Mouse (Mus musculus): ENCODE data around the gene Ldah. TPM values are rescaled to one million over a fixed set of nuclear protein-coding genes. Genes with fewer than 3 reads are reported as not detected.

Gene Ldah
- polyA plus RNA-seq, 1 experiment from 2014 or later = 70.4 TPM

- H3K27ac ChIP-seq (replicated peaks; ENCODE audit: low read depth, low read length) = no peak within 1 kb of the TSS
- 0 out of 2 replicates have a peak, but pooled peaks cover 14% of the 10 kb centered on the region for H3K27me3 ChIP-seq (ENCODE audit: control insufficient read depth, insufficient read depth, low read length)
- peak within 1 kb of the TSS; percentile 86 for H3K4me2 ChIP-seq (ENCODE audit: low read length)
- H3K9me3 ChIP-seq (ENCODE audit: control insufficient read depth, low read length) = no peaks in the 10 kb centered on the region
- H3K4me3 ChIP-seq (replicated peaks; ENCODE audit: low read depth, low read length) = peak within 1 kb of the TSS; percentile 66
- H3K9ac ChIP-seq (replicated peaks; ENCODE audit: low read length) = peak within 1 kb of the TSS; percentile 74
- DNase-seq (peak; percentile 95), ATAC-seq (ENCODE audit: low FRiP score, low TSS enrichment) (peak; percentile 88)
- peaks cover 6% of the 10 kb centered on the region; the same call in 1 of the 2 replicates for H3K36me3 ChIP-seq (ENCODE audit: control insufficient read depth, insufficient read depth, low read length)
- WGBS = under 1% methylated on average over 37 of the region's 38 CpGs
- peaks cover 8% of the 10 kb centered on the region; the same call in 1 of the 2 replicates for H3K4me1 ChIP-seq (ENCODE audit: control insufficient read depth, insufficient read depth, low read length)
These were observed 105.4 kb downstream of the Ldah start, which contains the start of gene Hs1bp3 for GRCm38 (mm10) chr12:8313270-8313771. Hs1bp3 (plus strand) TSS chr12:8313432.

GRCm38 (mm10) chr12:8313773-8314172 is 105.9 kb downstream of the Ldah start:
- no peak for DNase-seq
- peak overlapping the region; percentile 86 for H3K4me2 ChIP-seq (ENCODE audit: low read length)

GRCm38 (mm10) chr12:8316541-8316940 is 108.6 kb downstream of the Ldah start:
- no peak overlapping the region for H3K4me2 ChIP-seq (ENCODE audit: low read length)
- peaks cover 8% of the 10 kb centered on the region; the same call in 1 of the 2 replicates for H3K4me1 ChIP-seq (ENCODE audit: control insufficient read depth, insufficient read depth, low read length)
- H3K9me3 ChIP-seq (ENCODE audit: control insufficient read depth, low read length) = no peaks in the 10 kb centered on the region
- no peak overlapping the region for H3K9ac ChIP-seq (replicated peaks; ENCODE audit: low read length)
- DNase-seq (no peak), ATAC-seq (ENCODE audit: low FRiP score, low TSS enrichment) (no peak)
- H3K36me3 ChIP-seq (ENCODE audit: control insufficient read depth, insufficient read depth, low read length) = peaks cover 26% of the 10 kb centered on the region
- no peak overlapping the region for H3K27ac ChIP-seq (replicated peaks; ENCODE audit: low read depth, low read length)
- no peak overlapping the region for H3K4me3 ChIP-seq (replicated peaks; ENCODE audit: low read depth, low read length)
- 85% methylated on average over 5 of the region's 5 CpGs for WGBS
- H3K27me3 ChIP-seq (ENCODE audit: control insufficient read depth, insufficient read depth, low read length) = no peaks in the 10 kb centered on the region

More at GRCm38 (mm10) chr12:8313773-8314172, 105.9 kb downstream of the Ldah start:
- ATAC-seq (ENCODE audit: low FRiP score, low TSS enrichment) = peak; percentile 19
- H3K4me1 ChIP-seq (ENCODE audit: control insufficient read depth, insufficient read depth, low read length) = peaks cover 8% of the 10 kb centered on the region; the same call in 1 of the 2 replicates
- H3K27me3 ChIP-seq (ENCODE audit: control insufficient read depth, insufficient read depth, low read length) = 0 out of 2 replicates have a peak, but pooled peaks cover 14% of the 10 kb centered on the region
- H3K9me3 ChIP-seq (ENCODE audit: control insufficient read depth, low read length) = no peaks in the 10 kb centered on the region
- no peak overlapping the region for H3K27ac ChIP-seq (replicated peaks; ENCODE audit: low read depth, low read length)
- peak overlapping the region; percentile 74 for H3K9ac ChIP-seq (replicated peaks; ENCODE audit: low read length)
- peaks cover 11% of the 10 kb centered on the region for H3K36me3 ChIP-seq (ENCODE audit: control insufficient read depth, insufficient read depth, low read length)
- WGBS = 21% methylated on average over 12 of the region's 12 CpGs
- peak overlapping the region; percentile 66 for H3K4me3 ChIP-seq (replicated peaks; ENCODE audit: low read depth, low read length)

- Histone ChIP-seq H3K27ac (replicated peaks; ENCODE audit: low read depth, low read length) (no peak overlapping the region), H3K4me2 (ENCODE audit: low read length) (no peak overlapping the region), H3K4me3 (replicated peaks; ENCODE audit: low read depth, low read length) (no peak overlapping the region), H3K27me3 (ENCODE audit: control insufficient read depth, insufficient read depth, low read length) (no peaks in the 10 kb centered on the region), H3K9me3 (ENCODE audit: control insufficient read depth, low read length) (no peaks in the 10 kb centered on the region), H3K9ac (replicated peaks; ENCODE audit: low read length) (no peak overlapping the region), H3K36me3 (ENCODE audit: control insufficient read depth, insufficient read depth, low read length) (peaks cover 31% of the 10 kb centered on the region), H3K4me1 (ENCODE audit: control insufficient read depth, insufficient read depth, low read length) (no peaks in the 10 kb centered on the region)
- WGBS = 42% methylated on average over 5 of the region's 5 CpGs
- DNase-seq = peak; percentile 82
- ATAC-seq (ENCODE audit: low FRiP score, low TSS enrichment) = peak; percentile 31; the same call in 1 of the 2 replicates
These were observed 112.3 kb downstream of the Ldah start for GRCm38 (mm10) chr12:8320084-8320713.

GRCm38 (mm10) chr12:8321506-8321905 is 113.6 kb downstream of the Ldah start:
- 84% methylated on average over 10 of the region's 10 CpGs for WGBS
- Histone ChIP-seq H3K36me3 (ENCODE audit: control insufficient read depth, insufficient read depth, low read length) (peaks cover 33% of the 10 kb centered on the region), H3K4me2 (ENCODE audit: low read length) (no peak overlapping the region), H3K4me1 (ENCODE audit: control insufficient read depth, insufficient read depth, low read length) (no peaks in the 10 kb centered on the region), H3K27ac (replicated peaks; ENCODE audit: low read depth, low read length) (no peak overlapping the region), H3K4me3 (replicated peaks; ENCODE audit: low read depth, low read length) (no peak overlapping the region), H3K27me3 (ENCODE audit: control insufficient read depth, insufficient read depth, low read length) (no peaks in the 10 kb centered on the region), H3K9me3 (ENCODE audit: control insufficient read depth, low read length) (no peaks in the 10 kb centered on the region), H3K9ac (replicated peaks; ENCODE audit: low read length) (no peak overlapping the region; the same call in 1 of the 2 replicates)
- ATAC-seq (ENCODE audit: low FRiP score, low TSS enrichment) (no peak), DNase-seq (no peak)

- H3K27ac ChIP-seq (replicated peaks; ENCODE audit: low read depth, low read length) = no peak overlapping the region
These were observed 116.2 kb downstream of the Ldah start for GRCm38 (mm10) chr12:8324086-8324485.

GRCm38 (mm10) chr12:8325245-8325942 is 117.5 kb downstream of the Ldah start:
- Histone ChIP-seq H3K27ac (replicated peaks; ENCODE audit: low read depth, low read length) (no peak overlapping the region), H3K9ac (replicated peaks; ENCODE audit: low read length) (no peak overlapping the region), H3K4me1 (ENCODE audit: control insufficient read depth, insufficient read depth, low read length) (peaks cover 13% of the 10 kb centered on the region), H3K27me3 (ENCODE audit: control insufficient read depth, insufficient read depth, low read length) (no peaks in the 10 kb centered on the region), H3K9me3 (ENCODE audit: control insufficient read depth, low read length) (no peaks in the 10 kb centered on the region), H3K36me3 (ENCODE audit: control insufficient read depth, insufficient read depth, low read length) (peaks cover 12% of the 10 kb centered on the region; the same call in 1 of the 2 replicates), H3K4me3 (replicated peaks; ENCODE audit: low read depth, low read length) (no peak overlapping the region), H3K4me2 (ENCODE audit: low read length) (no peak overlapping the region)
- DNase-seq (no peak), ATAC-seq (ENCODE audit: low FRiP score, low TSS enrichment) (no peak)
- 93% methylated on average over 13 of the region's 13 CpGs for WGBS

More at GRCm38 (mm10) chr12:8324086-8324485, 116.2 kb downstream of the Ldah start:
- WGBS = 89% methylated on average over 10 of the region's 10 CpGs
- Histone ChIP-seq H3K36me3 (ENCODE audit: control insufficient read depth, insufficient read depth, low read length) (peaks cover 19% of the 10 kb centered on the region), H3K9ac (replicated peaks; ENCODE audit: low read length) (no peak overlapping the region), H3K27me3 (ENCODE audit: control insufficient read depth, insufficient read depth, low read length) (no peaks in the 10 kb centered on the region), H3K4me3 (replicated peaks; ENCODE audit: low read depth, low read length) (no peak overlapping the region), H3K4me2 (ENCODE audit: low read length) (no peak overlapping the region), H3K4me1 (ENCODE audit: control insufficient read depth, insufficient read depth, low read length) (peaks cover 13% of the 10 kb centered on the region), H3K9me3 (ENCODE audit: control insufficient read depth, low read length) (no peaks in the 10 kb centered on the region)
- no peak for ATAC-seq (ENCODE audit: low FRiP score, low TSS enrichment)
- DNase-seq = no peak

- no peak for ATAC-seq (ENCODE audit: low FRiP score, low TSS enrichment)
- no peaks in the 10 kb centered on the region for H3K9me3 ChIP-seq (ENCODE audit: control insufficient read depth, low read length)
- 0 out of 2 replicates have a peak, but pooled peaks cover 7% of the 10 kb centered on the region for H3K36me3 ChIP-seq (ENCODE audit: control insufficient read depth, insufficient read depth, low read length)
- no peak overlapping the region for H3K4me2 ChIP-seq (ENCODE audit: low read length)
- H3K27me3 ChIP-seq (ENCODE audit: control insufficient read depth, insufficient read depth, low read length) = no peaks in the 10 kb centered on the region
- WGBS = 93% methylated on average over 17 of the region's 17 CpGs
- no peak overlapping the region for H3K27ac ChIP-seq (replicated peaks; ENCODE audit: low read depth, low read length)
- DNase-seq = no peak
- H3K4me1 ChIP-seq (ENCODE audit: control insufficient read depth, insufficient read depth, low read length) = peaks cover 13% of the 10 kb centered on the region
- H3K4me3 ChIP-seq (replicated peaks; ENCODE audit: low read depth, low read length) = no peak overlapping the region
- H3K9ac ChIP-seq (replicated peaks; ENCODE audit: low read length) = no peak overlapping the region
These were observed 118.1 kb downstream of the Ldah start for GRCm38 (mm10) chr12:8325943-8326522.

Measured in midbrain, embryonic 14.5 days (tissue).